ENCODE assay signal across 1 mouse cellular context in genomic region chr11:53426914-53427313, GRCm38 (mm10).
A peak's percentile ranks its signal among the peaks of the same experiment; 100 is the strongest.
TF ChIP-seq lines count a peak whose summit lies in the region.

No protein-coding gene starts in this region.

TF ChIP-seq in ES-E14, 5 proteins besides CTCF, POLR2A, EP300 and RAD21:
- peak; percentile 60; the same call in 1 of the 2 replicates for TF ChIP-seq ZNF384 (IDR thresholded peaks at IDR 0.05; ENCODE audit: low read depth, low read length)
